Mouse (Mus musculus): ENCODE measurements around the gene Phf12.

Gene Phf12

DNA sequence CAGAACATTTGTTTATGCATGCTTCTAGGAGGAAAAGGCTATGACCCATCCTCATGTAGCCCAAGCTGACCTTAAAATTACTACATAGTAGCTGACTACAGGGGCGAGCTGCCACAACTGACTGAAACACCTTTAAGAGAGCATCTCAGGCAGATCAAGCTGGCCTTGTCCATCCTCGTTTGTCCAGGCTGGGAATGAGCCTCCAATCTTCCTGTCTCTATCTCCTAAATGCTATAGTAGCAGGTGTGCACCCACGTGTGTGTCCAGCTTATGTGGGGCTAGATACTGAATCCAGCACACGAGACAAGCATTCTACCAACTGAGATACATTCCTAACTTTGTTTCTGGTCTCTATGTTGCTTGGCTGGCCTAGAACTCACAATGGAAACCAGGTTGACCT lies 92.1 kb downstream of the Phf12 start:
- DNase-seq = no peak

Data from thymus, postnatal 25 days (tissue).